ENCODE assay signal across 8 mouse cellular contexts in genomic region chr3:58526408-58526737, GRCm38 (mm10). TPM values are rescaled to one million over a fixed set of nuclear protein-coding genes. Genes with fewer than 3 reads are reported as not detected.
DNase-seq lines count a peak whose midpoint lies in the region; ATAC-seq and TF ChIP-seq lines count a peak whose summit lies in the region.

No protein-coding gene starts in this region.

- peaks cover 7% of the 10 kb centered on the region for H3K36me3 ChIP-seq in lung, embryonic 16.5 days (ENCODE audit: control insufficient read depth, insufficient read depth, low read length)
- H3K36me3 ChIP-seq in hindbrain, postnatal 0 days (ENCODE audit: insufficient read depth, low read length) = peaks cover 6% of the 10 kb centered on the region; the same call in 1 of the 2 replicates
- peaks cover 19% of the 10 kb centered on the region for H3K36me3 ChIP-seq in neural tube, embryonic 13.5 days

- no peaks in the 10 kb centered on the region for H3K9me3 ChIP-seq in lung, embryonic 16.5 days (ENCODE audit: control insufficient read depth, low read length)
- H3K9me3 ChIP-seq in hindbrain, postnatal 0 days (ENCODE audit: low read length) = no peaks in the 10 kb centered on the region
- H3K9me3 ChIP-seq in neural tube, embryonic 13.5 days = no peaks in the 10 kb centered on the region

- peak; percentile 52 for TF ChIP-seq CTCF in hindbrain, postnatal 0 days (IDR thresholded peaks at IDR 0.05; ENCODE audit: low read depth)

- peak overlapping the region; percentile 54 for H3K9ac ChIP-seq in lung, embryonic 16.5 days (ENCODE audit: low read length)
- peak overlapping the region; percentile 97 for H3K9ac ChIP-seq in hindbrain, postnatal 0 days (replicated peaks; ENCODE audit: low read length)
- peak overlapping the region; percentile 92 for H3K9ac ChIP-seq in neural tube, embryonic 13.5 days

- peak overlapping the region; percentile 68 for H3K4me3 ChIP-seq in lung, embryonic 16.5 days (ENCODE audit: low read length)
- peak overlapping the region; percentile 95 for H3K4me3 ChIP-seq in hindbrain, postnatal 0 days (ENCODE audit: low read length)
- peak overlapping the region; percentile 96 for H3K4me3 ChIP-seq in neural tube, embryonic 13.5 days

- H3K4me2 ChIP-seq in lung, embryonic 16.5 days (ENCODE audit: low read depth, low read length) = peak overlapping the region; percentile 64
- peak overlapping the region; percentile 76 for H3K4me2 ChIP-seq in hindbrain, postnatal 0 days (ENCODE audit: low read depth, low read length)
- H3K4me2 ChIP-seq in neural tube, embryonic 13.5 days = peak overlapping the region; percentile 65

- H3K27ac ChIP-seq in lung, embryonic 16.5 days (ENCODE audit: low read length) = peak overlapping the region; percentile 51; the same call in 1 of the 2 replicates
- peak overlapping the region; percentile 97; the same call in 1 of the 2 replicates for H3K27ac ChIP-seq in hindbrain, postnatal 0 days
- H3K27ac ChIP-seq in neural tube, embryonic 13.5 days (replicated peaks) = peak overlapping the region; percentile 72; the same call in 1 of the 2 replicates

- no peak for DNase-seq in lung, postnatal 14 days
- DNase-seq in c-Kit-negative CD71-positive TER-119-positive erythroid progenitor cells, embryonic 14.5 days (ENCODE audit: low read depth, low spot score) = peak; percentile 40
- peak; percentile 26 for DNase-seq in hindbrain, postnatal 0 days (ENCODE audit: low spot score)
- no peak for DNase-seq in right cerebral cortex, postnatal 25 days
- no peak for DNase-seq in cerebellum, adult 9-11 months
- no peak for DNase-seq in layer of hippocampus, adult 11-12 months (ENCODE audit: low spot score)

- 5% methylated on average over 4 of the region's 4 CpGs for WGBS in lung, embryonic 16.5 days
- 6% methylated on average over 4 of the region's 4 CpGs for WGBS in hindbrain, postnatal 0 days
- 4% methylated on average over 4 of the region's 4 CpGs for WGBS in neural tube, embryonic 13.5 days

- no peaks in the 10 kb centered on the region for H3K27me3 ChIP-seq in lung, embryonic 16.5 days (ENCODE audit: control insufficient read depth, insufficient read depth, low read depth, low read length)
- H3K27me3 ChIP-seq in hindbrain, postnatal 0 days (ENCODE audit: insufficient read depth, low read length) = no peaks in the 10 kb centered on the region
- no peaks in the 10 kb centered on the region for H3K27me3 ChIP-seq in neural tube, embryonic 13.5 days

- peaks cover 9% of the 10 kb centered on the region for H3K4me1 ChIP-seq in lung, embryonic 16.5 days (replicated peaks; ENCODE audit: control insufficient read depth, insufficient read depth, low read length)
- H3K4me1 ChIP-seq in hindbrain, postnatal 0 days (ENCODE audit: insufficient read depth, low read length) = peaks cover 7% of the 10 kb centered on the region
- peaks cover 30% of the 10 kb centered on the region for H3K4me1 ChIP-seq in neural tube, embryonic 13.5 days (replicated peaks)

- no peak for ATAC-seq in lung, embryonic 16.5 days (ENCODE audit: low read depth)
- ATAC-seq in hindbrain, postnatal 0 days = no peak
- no peak for ATAC-seq in neural tube, embryonic 13.5 days (ENCODE audit: low read depth)

RNA-seq across cellular contexts. Expression of gene Serp1, which starts 0.7 kb away (rescaled TPM):
- 138 and 140 TPM in 2 replicates for polyA plus RNA-seq in lung, embryonic 16.5 days (2015; fragmentation: Nextera tagmentation; extraction: Ambion mirVana)
- total RNA-seq in hindbrain, postnatal 0 days (2014; rRNA removed) = 49.9 and 58.7 TPM in 2 replicates
- polyA plus RNA-seq in hindbrain, postnatal 0 days (2015; fragmentation: Nextera tagmentation; extraction: Ambion mirVana) = 63.1 and 63.2 TPM in 2 replicates
- 81.1 and 89.5 TPM in 2 replicates for polyA plus RNA-seq in neural tube, embryonic 13.5 days (2015; fragmentation: Nextera tagmentation; extraction: Ambion mirVana)

RNA-seq across cellular contexts. Expression of gene Eif2a, which starts 0.8 kb away (rescaled TPM):
- polyA plus RNA-seq in lung, embryonic 16.5 days (2015; fragmentation: Nextera tagmentation; extraction: Ambion mirVana) = 50.9 and 52.1 TPM in 2 replicates
- 36.9 and 38.9 TPM in 2 replicates for total RNA-seq in hindbrain, postnatal 0 days (2014; rRNA removed)
- 33.7 and 38.3 TPM in 2 replicates for polyA plus RNA-seq in hindbrain, postnatal 0 days (2015; fragmentation: Nextera tagmentation; extraction: Ambion mirVana)
- 44.1 and 44.5 TPM in 2 replicates for polyA plus RNA-seq in neural tube, embryonic 13.5 days (2015; fragmentation: Nextera tagmentation; extraction: Ambion mirVana)

RNA-seq across cellular contexts. Expression of gene Selenot, which starts 50.1 kb away (rescaled TPM):
- polyA plus RNA-seq in lung, embryonic 16.5 days (2015; fragmentation: Nextera tagmentation; extraction: Ambion mirVana) = 20.3 and 21.5 TPM in 2 replicates
- 186 and 211 TPM in 2 replicates for total RNA-seq in hindbrain, postnatal 0 days (2014; rRNA removed)
- 24.5 and 26.8 TPM in 2 replicates for polyA plus RNA-seq in hindbrain, postnatal 0 days (2015; fragmentation: Nextera tagmentation; extraction: Ambion mirVana)
- polyA plus RNA-seq in neural tube, embryonic 13.5 days (2015; fragmentation: Nextera tagmentation; extraction: Ambion mirVana) = 21.5 and 25.2 TPM in 2 replicates

Comparison
In these comparisons a context has a peak if more than half of its experiments do, and no peak if none do; other contexts are left out.
1. DNase-seq: peak in c-Kit-negative CD71-positive TER-119-positive erythroid progenitor cells, embryonic 14.5 days (single experiment) and hindbrain, postnatal 0 days (single experiment); none in lung, postnatal 14 days (single experiment), right cerebral cortex, postnatal 25 days (single experiment), cerebellum, adult 9-11 months (single experiment) and layer of hippocampus, adult 11-12 months (single experiment).
2. Peak in every context shown above with its lines, with median percentiles within 50 percentile points of each other: H3K27ac ChIP-seq, H3K4me2 ChIP-seq, H3K4me3 ChIP-seq and H3K9ac ChIP-seq.